Mouse (Mus musculus): ENCODE results near the gene Alkbh4. TPM values are rescaled to one million over a fixed set of nuclear protein-coding genes. Genes with fewer than 3 reads are reported as not detected.

Alkbh4 gene
- polyA plus RNA-seq, 1 experiment: 10.4 TPM

DNA sequence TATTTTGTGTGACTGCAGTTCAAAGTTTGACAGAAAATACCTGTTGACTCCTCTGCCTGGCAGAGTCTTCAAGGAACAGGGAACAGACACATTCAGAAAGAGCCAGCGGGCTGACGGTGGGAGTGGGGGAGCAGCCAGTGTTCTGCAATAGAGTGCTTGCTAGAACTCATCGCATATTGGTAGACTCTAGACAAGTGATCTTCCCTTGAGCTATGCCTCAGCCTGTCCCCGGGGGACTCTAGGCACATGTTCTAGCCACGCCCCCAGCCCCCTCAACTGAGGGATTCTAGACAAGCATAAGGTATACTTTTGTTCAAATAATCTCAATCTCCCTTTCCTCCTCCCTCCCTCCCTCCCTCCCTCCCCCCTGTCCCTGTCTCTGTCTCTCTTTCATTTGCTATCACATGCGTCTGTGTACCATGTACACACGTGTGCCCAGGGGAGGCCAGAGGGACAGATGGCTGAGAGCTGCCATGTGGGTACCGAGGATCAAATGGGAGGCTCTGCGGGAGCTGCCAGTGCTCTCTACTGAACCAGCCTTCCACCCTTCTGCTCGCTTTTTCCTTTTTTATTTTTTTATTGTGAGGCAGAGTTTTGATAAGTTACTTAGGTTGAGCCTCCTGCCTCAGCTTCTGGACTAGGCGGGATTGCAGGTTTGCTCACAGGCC is 28.0 kb downstream of the Alkbh4 start:
- H3K27ac ChIP-seq (ENCODE audit: insufficient read depth, low read depth, low read length): no peak overlapping the region
- no peaks in the 10 kb centered on the region for H3K4me1 ChIP-seq (ENCODE audit: control insufficient read depth, insufficient read depth, low read length)
- no peak overlapping the region for H3K4me3 ChIP-seq (ENCODE audit: insufficient read depth, low read length)
- no peak for TF ChIP-seq POLR2A (IDR thresholded peaks at IDR 0.05; ENCODE audit: borderline replicate concordance, low read depth, low read length)
- TF ChIP-seq CTCF (IDR thresholded peaks at IDR 0.05; ENCODE audit: low read depth, low read length): no peak

DNA sequence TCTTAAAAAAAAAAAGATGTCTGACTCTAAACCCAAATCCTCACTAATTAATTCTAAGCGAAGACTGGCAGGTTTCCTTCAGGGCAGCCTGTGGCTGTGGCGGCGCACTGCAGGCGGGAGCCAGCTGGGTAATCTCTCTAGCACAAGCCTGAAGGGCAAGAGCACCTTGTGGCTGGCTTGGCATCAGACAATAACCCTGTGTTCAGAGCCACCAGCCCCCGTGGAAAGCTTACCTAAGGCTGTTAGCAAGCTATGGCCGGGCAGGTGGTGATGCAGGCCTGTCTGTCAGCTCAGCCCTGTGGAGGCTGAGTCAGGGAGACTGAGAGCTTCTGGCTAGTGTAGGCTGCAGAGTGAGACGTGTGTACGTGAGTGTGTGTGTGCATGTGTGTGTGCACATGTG is 29.3 kb downstream of the Alkbh4 start:
- Histone ChIP-seq H3K27ac (ENCODE audit: insufficient read depth, low read depth, low read length) (no peak overlapping the region), H3K4me3 (ENCODE audit: insufficient read depth, low read length) (no peak overlapping the region), H3K4me1 (ENCODE audit: control insufficient read depth, insufficient read depth, low read length) (peaks cover 7% of the 10 kb centered on the region)
- TF ChIP-seq POLR2A (IDR thresholded peaks at IDR 0.05; ENCODE audit: borderline replicate concordance, low read depth, low read length) (no peak), CTCF (IDR thresholded peaks at IDR 0.05; ENCODE audit: low read depth, low read length) (no peak)

DNA sequence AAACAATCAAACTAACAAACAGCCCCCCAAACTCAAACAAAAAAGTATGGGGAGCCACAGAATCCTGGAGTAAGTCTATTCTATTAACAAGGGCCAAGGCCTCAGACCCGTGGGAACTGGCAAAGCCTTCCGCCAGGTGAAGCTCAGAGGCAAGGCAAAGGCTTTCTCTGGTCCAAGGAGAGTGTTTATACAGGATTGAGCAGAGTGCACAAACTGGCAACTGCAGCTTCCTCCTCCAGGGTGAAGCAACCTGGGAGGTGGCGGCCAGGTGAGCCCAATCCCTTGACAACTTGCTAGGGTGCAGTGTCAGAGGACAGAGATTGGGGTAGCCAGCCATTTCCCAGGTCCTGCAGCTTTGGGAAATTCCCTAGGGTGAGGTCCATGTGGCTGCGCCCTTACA is 31.4 kb downstream of the Alkbh4 start:
- Histone ChIP-seq H3K4me3 (ENCODE audit: insufficient read depth, low read length) (no peak overlapping the region), H3K4me1 (ENCODE audit: control insufficient read depth, insufficient read depth, low read length) (peaks cover 11% of the 10 kb centered on the region), H3K27ac (ENCODE audit: insufficient read depth, low read depth, low read length) (no peak overlapping the region)
- TF ChIP-seq CTCF (IDR thresholded peaks at IDR 0.05; ENCODE audit: low read depth, low read length) (no peak), POLR2A (IDR thresholded peaks at IDR 0.05; ENCODE audit: borderline replicate concordance, low read depth, low read length) (no peak)

GRCm38 (mm10) chr5:136168071-136168470 is 32.1 kb downstream of the Alkbh4 start:
- H3K4me3 ChIP-seq (ENCODE audit: insufficient read depth, low read length): no peak overlapping the region
- peaks cover 18% of the 10 kb centered on the region for H3K4me1 ChIP-seq (ENCODE audit: control insufficient read depth, insufficient read depth, low read length)
- TF ChIP-seq CTCF (IDR thresholded peaks at IDR 0.05; ENCODE audit: low read depth, low read length): no peak
- TF ChIP-seq POLR2A (IDR thresholded peaks at IDR 0.05; ENCODE audit: borderline replicate concordance, low read depth, low read length): no peak
- no peak overlapping the region for H3K27ac ChIP-seq (ENCODE audit: insufficient read depth, low read depth, low read length)

GRCm38 (mm10) chr5:136169626-136170511 is 33.9 kb downstream of the Alkbh4 start:
- Histone ChIP-seq H3K4me3 (ENCODE audit: insufficient read depth, low read length) (peak overlapping the region; percentile 71), H3K27ac (ENCODE audit: insufficient read depth, low read depth, low read length) (peak overlapping the region; percentile 96), H3K4me1 (ENCODE audit: control insufficient read depth, insufficient read depth, low read length) (peaks cover 33% of the 10 kb centered on the region)
- TF ChIP-seq CTCF (IDR thresholded peaks at IDR 0.05; ENCODE audit: low read depth, low read length) (no peak), POLR2A (IDR thresholded peaks at IDR 0.05; ENCODE audit: borderline replicate concordance, low read depth, low read length) (no peak)

GRCm38 (mm10) chr5:136170512-136171362 is 34.8 kb downstream of the Alkbh4 start, which contains the start of gene Orai2:
Orai2 (minus strand) TSS chr5:136170713.
- peak within 1 kb of the TSS; percentile 96 for H3K27ac ChIP-seq (ENCODE audit: insufficient read depth, low read depth, low read length)
- TF ChIP-seq CTCF (IDR thresholded peaks at IDR 0.05; ENCODE audit: low read depth, low read length) (no peak), POLR2A (IDR thresholded peaks at IDR 0.05; ENCODE audit: borderline replicate concordance, low read depth, low read length) (no peak)
- H3K4me3 ChIP-seq (ENCODE audit: insufficient read depth, low read length): peak within 1 kb of the TSS; percentile 71
- H3K4me1 ChIP-seq (ENCODE audit: control insufficient read depth, insufficient read depth, low read length): peaks cover 35% of the 10 kb centered on the region

GRCm38 (mm10) chr5:136171363-136172341 is 35.7 kb downstream of the Alkbh4 start:
- Histone ChIP-seq H3K4me1 (ENCODE audit: control insufficient read depth, insufficient read depth, low read length) (peaks cover 35% of the 10 kb centered on the region), H3K27ac (ENCODE audit: insufficient read depth, low read depth, low read length) (peak overlapping the region; percentile 96), H3K4me3 (ENCODE audit: insufficient read depth, low read length) (peak overlapping the region; percentile 71)
- TF ChIP-seq POLR2A (IDR thresholded peaks at IDR 0.05; ENCODE audit: borderline replicate concordance, low read depth, low read length) (0 out of 2 replicates have a peak, but pooled peaks have one; percentile 21), CTCF (IDR thresholded peaks at IDR 0.05; ENCODE audit: low read depth, low read length) (no peak)

DNA sequence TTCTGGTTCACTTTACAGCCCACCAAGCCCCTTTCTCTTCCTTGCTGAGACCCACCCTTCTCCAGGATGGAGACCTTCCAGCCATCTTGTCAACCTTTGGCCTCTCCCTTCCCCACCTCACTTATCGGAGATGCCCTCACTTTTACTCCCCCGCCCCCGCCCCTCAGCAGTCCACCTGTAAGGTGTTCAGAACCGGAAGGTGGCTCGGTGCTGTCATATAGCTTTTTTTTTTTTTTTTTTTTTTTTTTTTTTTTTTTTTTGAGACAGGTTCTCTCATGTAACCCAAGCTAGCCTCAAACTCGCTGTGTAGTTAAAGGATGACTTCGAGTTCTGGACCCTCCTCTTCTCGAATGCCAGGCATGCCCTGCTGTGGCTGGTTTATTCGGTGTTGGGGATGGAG is 37.0 kb downstream of the Alkbh4 start:
- peaks cover 35% of the 10 kb centered on the region for H3K4me1 ChIP-seq (ENCODE audit: control insufficient read depth, insufficient read depth, low read length)
- no peak for TF ChIP-seq POLR2A (IDR thresholded peaks at IDR 0.05; ENCODE audit: borderline replicate concordance, low read depth, low read length)
- H3K27ac ChIP-seq (ENCODE audit: insufficient read depth, low read depth, low read length): peak overlapping the region; percentile 96
- no peak overlapping the region for H3K4me3 ChIP-seq (ENCODE audit: insufficient read depth, low read length)
